Mouse (Mus musculus): Measurements from ENCODE around the gene Gpr35. TPM values are rescaled to one million over a fixed set of nuclear protein-coding genes. Genes with fewer than 3 reads are reported as not detected.
A peak's percentile ranks its signal among the peaks of the same experiment; 100 is the strongest.

The Gpr35 gene
- total and polyA plus RNA-seq, 3 experiments: 0.21 to 1.7 (median 0.44) TPM

DNA sequence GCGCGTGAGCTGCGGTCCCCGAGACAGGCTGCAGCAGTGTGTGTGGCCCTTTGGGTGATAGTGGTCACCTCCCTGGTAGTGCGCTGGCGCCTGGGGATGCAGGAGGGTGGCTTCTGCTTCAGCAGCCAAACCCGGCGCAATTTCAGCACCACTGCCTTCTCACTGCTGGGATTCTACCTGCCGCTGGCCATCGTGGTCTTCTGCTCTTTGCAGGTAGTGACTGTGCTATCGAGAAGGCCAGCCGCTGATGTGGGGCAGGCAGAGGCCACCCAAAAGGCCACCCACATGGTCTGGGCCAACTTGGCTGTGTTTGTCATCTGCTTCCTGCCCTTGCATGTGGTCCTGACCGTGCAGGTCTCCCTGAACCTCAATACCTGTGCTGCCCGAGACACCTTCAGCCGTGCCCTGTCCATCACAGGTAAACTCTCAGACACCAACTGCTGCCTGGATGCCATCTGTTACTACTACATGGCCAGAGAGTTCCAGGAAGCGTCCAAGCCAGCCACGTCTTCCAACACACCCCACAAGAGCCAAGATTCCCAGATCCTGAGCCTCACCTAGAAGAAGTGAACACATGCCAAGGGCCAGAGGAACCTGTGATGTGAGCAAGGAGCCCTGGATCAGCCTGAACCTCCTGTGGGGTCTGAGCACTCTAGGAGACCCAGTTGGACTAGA, 32.4 kb downstream of the Gpr35 start:
- H3K4me2 ChIP-seq (ENCODE audit: insufficient read depth, low read depth, poor library complexity, severe bottlenecking): no peak overlapping the region
- dilution Hi-C loops (cut with MboI; ENCODE audit: extremely low pct_ligation_motif_present, extremely low pct_unique_long_range_greater_than_20kb, low sequenced_read_pairs): no loop called here

DNA sequence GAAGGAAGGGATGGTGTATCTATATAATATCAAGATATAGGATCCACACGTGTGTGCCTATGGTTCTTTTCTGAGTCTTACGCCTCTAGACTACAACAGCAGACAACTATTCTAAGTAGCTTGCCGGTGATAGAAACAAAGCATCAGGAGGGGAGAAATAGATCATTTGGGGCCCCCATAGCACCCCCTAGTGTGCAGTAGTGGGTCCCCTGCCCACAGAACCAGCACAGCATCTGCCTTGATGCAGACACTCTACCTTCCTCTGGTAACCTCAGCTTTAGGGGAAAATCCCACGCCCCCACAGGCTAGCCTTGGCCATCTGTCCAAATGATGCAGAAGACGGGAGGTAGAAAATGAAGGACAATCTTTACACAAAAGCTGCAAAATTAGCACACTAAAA, 34.3 kb downstream of the Gpr35 start:
- no peak overlapping the region for H3K9ac ChIP-seq (ENCODE audit: insufficient read depth, low read depth)
- H3K79me2 ChIP-seq (replicated peaks; ENCODE audit: control insufficient read depth, extremely low read depth, insufficient read depth, poor library complexity, severe bottlenecking): no peaks in the 10 kb centered on the region
- no peak overlapping the region for H3K4me3 ChIP-seq (replicated peaks in 1 of 3; ENCODE audit: low read depth in 2 of 3, low read length in 2 of 3, poor library complexity in 1 of 3)
- in situ Hi-C loops (cut with MboI; ENCODE audit: low pct_ligation_motif_present, low pct_unique_long_range_greater_than_20kb, low sequenced_read_pairs) (no loop called here), dilution Hi-C loops (cut with MboI; ENCODE audit: extremely low pct_ligation_motif_present, extremely low pct_unique_long_range_greater_than_20kb, low sequenced_read_pairs) (no loop called here)
- DNase-seq (ENCODE audit: extremely low read depth): peak; percentile 39
- TF ChIP-seq SMC3 (IDR thresholded peaks at IDR 0.05; ENCODE audit: low read depth, low read length) (peak; percentile 59), RCOR1 (conservative IDR thresholded peaks at IDR 0.05; ENCODE audit: low read depth, low read length) (no peak), MYC (IDR thresholded peaks at IDR 0.05; ENCODE audit: low read depth, low read length) (no peak), KAT2A (IDR thresholded peaks at IDR 0.05; ENCODE audit: insufficient replicate concordance, low read length) (no peak), CTCF (conservative IDR thresholded peaks at IDR 0.05 in 1 of 2, IDR thresholded peaks at IDR 0.05 in 1 of 2; ENCODE audit: low read depth in 2 of 2, low read length in 2 of 2) (peak in 1 of 2 experiments; percentile 66; a peak in 2 of 4 replicates), JUND (conservative IDR thresholded peaks at IDR 0.05; ENCODE audit: low read depth, low read length) (no peak), TCF12 (IDR thresholded peaks at IDR 0.05; ENCODE audit: low read depth, low read length) (no peak), ZC3H11A (IDR thresholded peaks at IDR 0.05; ENCODE audit: low read depth, low read length) (no peak), IRF4 (IDR thresholded peaks at IDR 0.05; ENCODE audit: low read depth, low read length) (no peak), USF1 (IDR thresholded peaks at IDR 0.05; ENCODE audit: low read depth, low read length) (no peak), RAD21 (IDR thresholded peaks at IDR 0.05; ENCODE audit: low read depth, low read length) (peak; percentile 39), NRF1 (IDR thresholded peaks at IDR 0.05; ENCODE audit: low read depth, low read length) (no peak)
- no peak overlapping the region for H3K27ac ChIP-seq (ENCODE audit: insufficient read depth, low read depth)
- no peak overlapping the region for H3K4me2 ChIP-seq (ENCODE audit: insufficient read depth, low read depth, poor library complexity, severe bottlenecking)
- no peaks in the 10 kb centered on the region for H3K27me3 ChIP-seq (replicated peaks)
- peaks cover 0 to 10% of the 10 kb centered on the region in 2 experiments for H3K36me3 ChIP-seq (replicated peaks in 1 of 2; ENCODE audit: control insufficient read depth in 1 of 2, insufficient read depth in 1 of 2, low read length in 1 of 2)
- H3K4me1 ChIP-seq (ENCODE audit: control insufficient read depth in 1 of 2, insufficient read depth in 2 of 2): peaks cover 2 to 29% of the 10 kb centered on the region in 2 experiments; a peak in 3 of 4 replicates
- no peaks in the 10 kb centered on the region for H3K9me3 ChIP-seq (replicated peaks; ENCODE audit: low read length)

More for the DNA sequence above, 32.4 kb downstream of the Gpr35 start:
- DNase-seq (ENCODE audit: extremely low read depth): no peak
- Histone ChIP-seq H3K4me3 (replicated peaks in 1 of 3; ENCODE audit: low read depth in 2 of 3, low read length in 2 of 3, poor library complexity in 1 of 3) (no peak overlapping the region), H3K36me3 (replicated peaks in 1 of 2; ENCODE audit: control insufficient read depth in 1 of 2, insufficient read depth in 1 of 2, low read length in 1 of 2) (peaks cover 0 to 10% of the 10 kb centered on the region in 2 experiments), H3K79me2 (replicated peaks; ENCODE audit: control insufficient read depth, extremely low read depth, insufficient read depth, poor library complexity, severe bottlenecking) (no peaks in the 10 kb centered on the region), H3K9me3 (replicated peaks; ENCODE audit: low read length) (no peaks in the 10 kb centered on the region), H3K27ac (ENCODE audit: insufficient read depth, low read depth) (no peak overlapping the region), H3K27me3 (replicated peaks) (no peaks in the 10 kb centered on the region), H3K9ac (ENCODE audit: insufficient read depth, low read depth) (no peak overlapping the region), H3K4me1 (ENCODE audit: control insufficient read depth in 1 of 2, insufficient read depth in 2 of 2) (peaks cover 2 to 48% of the 10 kb centered on the region in 2 experiments; a peak in 3 of 4 replicates)
- no peak for TF ChIP-seq USF1 (IDR thresholded peaks at IDR 0.05; ENCODE audit: low read depth, low read length)
- no peak for TF ChIP-seq RCOR1 (conservative IDR thresholded peaks at IDR 0.05; ENCODE audit: low read depth, low read length)
- no peak for TF ChIP-seq NRF1 (IDR thresholded peaks at IDR 0.05; ENCODE audit: low read depth, low read length)
- TF ChIP-seq POLR2AphosphoS2 (IDR thresholded peaks at IDR 0.05; ENCODE audit: low read depth, low read length): no peak
- TF ChIP-seq USF2 (conservative IDR thresholded peaks at IDR 0.05; ENCODE audit: low read depth, low read length): no peak
- no peak for TF ChIP-seq BHLHE40 (IDR thresholded peaks at IDR 0.05; ENCODE audit: low read depth, low read length)
- in situ Hi-C loops (cut with MboI; ENCODE audit: low pct_ligation_motif_present, low pct_unique_long_range_greater_than_20kb, low sequenced_read_pairs): no loop called here

All from CH12.LX (cell line).